Mouse (Mus musculus): ENCODE results near the gene Selenop. TPM values are rescaled to one million over a fixed set of nuclear protein-coding genes. Genes with fewer than 3 reads are reported as not detected.
"Not testable (repeated sequence)": the region's sequence is repeated elsewhere in the genome, so short reads cannot be mapped to it uniquely, and the experiment has no call there.

Gene Selenop
- polyA plus RNA-seq, 1 experiment from 2014 or later = 703 TPM

DNA sequence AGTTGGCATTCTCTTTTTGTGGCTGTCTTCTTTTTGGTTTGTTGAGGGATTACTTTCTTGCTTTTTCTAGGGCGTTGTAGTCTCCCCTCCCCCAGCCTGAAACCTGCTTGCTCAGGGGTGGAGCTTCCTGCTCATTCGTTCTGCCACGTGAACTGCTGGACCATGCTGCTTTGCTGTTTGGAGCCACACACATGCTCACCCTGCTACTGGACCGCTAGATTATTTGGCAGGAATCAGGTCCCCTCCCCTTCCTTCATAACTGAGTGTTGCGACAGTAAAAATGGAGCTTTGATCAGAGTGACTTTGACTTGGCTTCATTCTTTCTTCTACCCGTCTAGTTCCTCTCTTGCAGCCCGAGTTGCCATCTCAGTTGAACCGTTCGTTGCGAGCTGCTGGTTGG is 23.3 kb upstream of the Selenop start:
- not testable (repeated sequence) for H3K4me3 ChIP-seq (replicated peaks); ATAC-seq (ENCODE audit: insufficient read depth); H3K27ac ChIP-seq (replicated peaks); H3K9ac ChIP-seq; H3K4me1 ChIP-seq (replicated peaks); H3K4me2 ChIP-seq; H3K36me3 ChIP-seq (replicated peaks); H3K9me3 ChIP-seq (replicated peaks); H3K27me3 ChIP-seq
- WGBS (ENCODE audit: insufficient replicate concordance) = 58% methylated on average over 10 of the region's 10 CpGs

- no peak for ATAC-seq (ENCODE audit: insufficient read depth)
- Histone ChIP-seq H3K9me3 (replicated peaks) (no peaks in the 10 kb centered on the region), H3K9ac (no peak overlapping the region), H3K4me1 (replicated peaks) (no peaks in the 10 kb centered on the region), H3K4me3 (replicated peaks) (no peak overlapping the region), H3K36me3 (replicated peaks) (no peaks in the 10 kb centered on the region), H3K27me3 (no peaks in the 10 kb centered on the region), H3K27ac (replicated peaks) (peak overlapping the region; percentile 45; the same call in 1 of the 2 replicates), H3K4me2 (no peak overlapping the region)
- WGBS (ENCODE audit: insufficient replicate concordance) = 50% methylated on average over 2 of the region's 2 CpGs
These were observed 17.7 kb upstream of the Selenop start for GRCm38 (mm10) chr15:3250620-3251019.

- peak; percentile 49 for ATAC-seq (ENCODE audit: insufficient read depth)
- no peak overlapping the region for H3K4me3 ChIP-seq (replicated peaks)
- H3K27me3 ChIP-seq = no peaks in the 10 kb centered on the region
- H3K4me1 ChIP-seq (replicated peaks) = no peaks in the 10 kb centered on the region
- H3K27ac ChIP-seq (replicated peaks) = peak overlapping the region; percentile 57
- H3K9ac ChIP-seq = no peak overlapping the region
- WGBS (ENCODE audit: insufficient replicate concordance) = 52% methylated on average over 3 of the region's 3 CpGs
- H3K9me3 ChIP-seq (replicated peaks) = no peaks in the 10 kb centered on the region
- H3K4me2 ChIP-seq = no peak overlapping the region
- H3K36me3 ChIP-seq (replicated peaks) = no peaks in the 10 kb centered on the region
These were observed 17.2 kb upstream of the Selenop start for GRCm38 (mm10) chr15:3251031-3251717.

- Histone ChIP-seq H3K4me1 (replicated peaks) (no peaks in the 10 kb centered on the region), H3K9ac (no peak overlapping the region), H3K27ac (replicated peaks) (peak overlapping the region; percentile 57; the same call in 1 of the 2 replicates), H3K4me2 (no peak overlapping the region), H3K36me3 (replicated peaks) (no peaks in the 10 kb centered on the region), H3K9me3 (replicated peaks) (no peaks in the 10 kb centered on the region), H3K4me3 (replicated peaks) (no peak overlapping the region), H3K27me3 (no peaks in the 10 kb centered on the region)
- no peak for ATAC-seq (ENCODE audit: insufficient read depth)
These were observed 16.7 kb upstream of the Selenop start for GRCm38 (mm10) chr15:3251718-3252067.

- Histone ChIP-seq H3K9me3 (replicated peaks) (no peaks in the 10 kb centered on the region), H3K36me3 (replicated peaks) (no peaks in the 10 kb centered on the region), H3K4me3 (replicated peaks) (no peak overlapping the region), H3K27me3 (no peaks in the 10 kb centered on the region), H3K4me2 (no peak overlapping the region), H3K4me1 (replicated peaks) (no peaks in the 10 kb centered on the region), H3K9ac (no peak overlapping the region), H3K27ac (replicated peaks) (no peak overlapping the region)
- 63% methylated on average over 1 of the region's 1 CpGs for WGBS (ENCODE audit: insufficient replicate concordance)
- ATAC-seq (ENCODE audit: insufficient read depth) = no peak
These were observed 9.3 kb upstream of the Selenop start for GRCm38 (mm10) chr15:3259025-3259424.

GRCm38 (mm10) chr15:3260309-3260708 is 8.0 kb upstream of the Selenop start:
- no peak for ATAC-seq (ENCODE audit: insufficient read depth)
- H3K9ac ChIP-seq = no peak overlapping the region
- H3K27ac ChIP-seq (replicated peaks) = no peak overlapping the region
- no peaks in the 10 kb centered on the region for H3K36me3 ChIP-seq (replicated peaks)
- H3K4me2 ChIP-seq = no peak overlapping the region
- 67% methylated on average over 4 of the region's 4 CpGs for WGBS (ENCODE audit: insufficient replicate concordance)
- H3K27me3 ChIP-seq = no peaks in the 10 kb centered on the region
- H3K4me1 ChIP-seq (replicated peaks) = no peaks in the 10 kb centered on the region
- no peak overlapping the region for H3K4me3 ChIP-seq (replicated peaks)
- H3K9me3 ChIP-seq (replicated peaks) = no peaks in the 10 kb centered on the region

GRCm38 (mm10) chr15:3262883-3263282 is 5.5 kb upstream of the Selenop start:
- no peaks in the 10 kb centered on the region for H3K9me3 ChIP-seq (replicated peaks)
- no peak for ATAC-seq (ENCODE audit: insufficient read depth)
- H3K36me3 ChIP-seq (replicated peaks) = no peaks in the 10 kb centered on the region
- WGBS (ENCODE audit: insufficient replicate concordance) = 49% methylated on average over 3 of the region's 3 CpGs
- no peaks in the 10 kb centered on the region for H3K4me1 ChIP-seq (replicated peaks)
- no peak overlapping the region for H3K4me3 ChIP-seq (replicated peaks)
- H3K27ac ChIP-seq (replicated peaks) = no peak overlapping the region
- H3K4me2 ChIP-seq = no peak overlapping the region
- no peaks in the 10 kb centered on the region for H3K27me3 ChIP-seq
- H3K9ac ChIP-seq = no peak overlapping the region

- Histone ChIP-seq H3K36me3 (replicated peaks) (no peaks in the 10 kb centered on the region), H3K4me1 (replicated peaks) (peaks cover 6% of the 10 kb centered on the region), H3K4me2 (no peak overlapping the region), H3K4me3 (replicated peaks) (no peak overlapping the region), H3K9ac (no peak overlapping the region), H3K27me3 (no peaks in the 10 kb centered on the region), H3K9me3 (replicated peaks) (no peaks in the 10 kb centered on the region), H3K27ac (replicated peaks) (no peak overlapping the region)
- no peak for ATAC-seq (ENCODE audit: insufficient read depth)
- WGBS (ENCODE audit: insufficient replicate concordance) = 31% methylated on average over 4 of the region's 4 CpGs
These were observed 4.1 kb upstream of the Selenop start for GRCm38 (mm10) chr15:3264293-3264692.

DNA sequence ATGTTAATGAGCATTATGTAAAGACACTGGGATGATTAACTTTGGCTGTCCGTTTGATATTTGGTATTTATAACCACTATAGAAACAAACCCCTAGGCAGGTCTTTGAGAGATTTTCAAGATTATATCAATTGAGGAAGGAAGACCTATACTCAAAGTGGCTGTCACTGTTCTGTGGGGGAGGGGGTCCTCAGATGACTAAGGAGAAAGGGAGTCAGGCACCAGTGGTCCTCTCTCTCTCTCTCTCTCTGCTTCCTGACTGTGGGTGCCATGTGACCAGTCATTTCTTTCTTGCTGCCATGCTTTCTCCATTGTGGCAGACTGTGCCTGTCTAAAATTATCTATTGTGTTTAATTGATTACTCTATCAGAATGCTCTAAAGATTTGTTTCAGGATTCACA is 3.5 kb upstream of the Selenop start:
- Histone ChIP-seq H3K27ac (replicated peaks) (no peak overlapping the region), H3K4me3 (replicated peaks) (no peak overlapping the region), H3K9ac (no peak overlapping the region), H3K9me3 (replicated peaks) (no peaks in the 10 kb centered on the region), H3K4me2 (no peak overlapping the region), H3K36me3 (replicated peaks) (no peaks in the 10 kb centered on the region), H3K4me1 (replicated peaks) (peaks cover 11% of the 10 kb centered on the region), H3K27me3 (no peaks in the 10 kb centered on the region)
- 21% methylated on average over 1 of the region's 1 CpGs for WGBS (ENCODE audit: insufficient replicate concordance)
- ATAC-seq (ENCODE audit: insufficient read depth) = no peak

GRCm38 (mm10) chr15:3269496-3269895 is 1.1 kb downstream of the Selenop start:
- 60% methylated on average over 4 of the region's 4 CpGs for WGBS (ENCODE audit: insufficient replicate concordance)
- Histone ChIP-seq H3K4me2 (peak overlapping the region; percentile 58; the same call in 1 of the 2 replicates), H3K4me3 (replicated peaks) (no peak overlapping the region)

GRCm38 (mm10) chr15:3269996-3270645 is 1.8 kb downstream of the Selenop start:
- 16% methylated on average over 6 of the region's 6 CpGs for WGBS (ENCODE audit: insufficient replicate concordance)

More at GRCm38 (mm10) chr15:3269496-3269895, 1.1 kb downstream of the Selenop start:
- H3K36me3 ChIP-seq (replicated peaks) = no peaks in the 10 kb centered on the region
- H3K27me3 ChIP-seq = no peaks in the 10 kb centered on the region
- H3K9me3 ChIP-seq (replicated peaks) = no peaks in the 10 kb centered on the region
- no peak for ATAC-seq (ENCODE audit: insufficient read depth)
- peak overlapping the region; percentile 68 for H3K27ac ChIP-seq (replicated peaks)
- H3K4me1 ChIP-seq (replicated peaks) = peaks cover 13% of the 10 kb centered on the region
- no peak overlapping the region for H3K9ac ChIP-seq

More at GRCm38 (mm10) chr15:3269996-3270645, 1.8 kb downstream of the Selenop start:
- Histone ChIP-seq H3K9me3 (replicated peaks) (no peaks in the 10 kb centered on the region), H3K36me3 (replicated peaks) (no peaks in the 10 kb centered on the region), H3K27me3 (no peaks in the 10 kb centered on the region), H3K4me2 (peak overlapping the region; percentile 58), H3K27ac (replicated peaks) (peak overlapping the region; percentile 68), H3K4me3 (replicated peaks) (peak overlapping the region; percentile 54), H3K9ac (no peak overlapping the region; the same call in 1 of the 2 replicates), H3K4me1 (replicated peaks) (peaks cover 13% of the 10 kb centered on the region)
- ATAC-seq (ENCODE audit: insufficient read depth) = peak; percentile 40

Data from liver, embryonic 15.5 days (tissue).